Mouse (Mus musculus) E14TG2a.4 (cell line): ENCODE data around the gene Edrf1.

Source experiments
- H3K27me3 ChIP-seq: 2 replicates; pipeline ENCODE4 v1.6.1; 2014; ENCODE audit warnings: low read length, control low read depth; ENCODE audit not compliant: insufficient read depth
- H3K36me3 ChIP-seq: 2 replicates; pipeline ENCODE4 v1.6.1; 2014; ENCODE audit warnings: low read length, control low read depth; ENCODE audit not compliant: insufficient read depth
- H3K4me1 ChIP-seq: replicated peaks from 2 replicates; pipeline ENCODE4 v1.6.1; 2014; ENCODE audit warnings: low read depth, low read length, control low read depth
- H3K4me3 ChIP-seq: replicated peaks from 2 replicates; pipeline ENCODE4 v1.5.1; 2014; ENCODE audit warnings: mild to moderate bottlenecking, low read length
- H3K9me3 ChIP-seq: 2 replicates; pipeline ENCODE4 v1.6.1; 2014; ENCODE audit warnings: low read length, control low read depth
- CTCF ChIP-seq: conservative IDR thresholded peaks from 2 replicates; pipeline ENCODE4 v1.5.1; 2014; ENCODE audit warnings: low read length
- NANOG ChIP-seq: IDR thresholded peaks from 2 replicates; pipeline ENCODE4 v1.6.1; 2014; ENCODE audit warnings: borderline replicate concordance, low read length, mixed read lengths
- POU5F1 ChIP-seq: IDR thresholded peaks from 2 replicates; pipeline ENCODE4 v1.6.1; 2014; ENCODE audit warnings: low read length, borderline replicate concordance

Gene Edrf1

DNA sequence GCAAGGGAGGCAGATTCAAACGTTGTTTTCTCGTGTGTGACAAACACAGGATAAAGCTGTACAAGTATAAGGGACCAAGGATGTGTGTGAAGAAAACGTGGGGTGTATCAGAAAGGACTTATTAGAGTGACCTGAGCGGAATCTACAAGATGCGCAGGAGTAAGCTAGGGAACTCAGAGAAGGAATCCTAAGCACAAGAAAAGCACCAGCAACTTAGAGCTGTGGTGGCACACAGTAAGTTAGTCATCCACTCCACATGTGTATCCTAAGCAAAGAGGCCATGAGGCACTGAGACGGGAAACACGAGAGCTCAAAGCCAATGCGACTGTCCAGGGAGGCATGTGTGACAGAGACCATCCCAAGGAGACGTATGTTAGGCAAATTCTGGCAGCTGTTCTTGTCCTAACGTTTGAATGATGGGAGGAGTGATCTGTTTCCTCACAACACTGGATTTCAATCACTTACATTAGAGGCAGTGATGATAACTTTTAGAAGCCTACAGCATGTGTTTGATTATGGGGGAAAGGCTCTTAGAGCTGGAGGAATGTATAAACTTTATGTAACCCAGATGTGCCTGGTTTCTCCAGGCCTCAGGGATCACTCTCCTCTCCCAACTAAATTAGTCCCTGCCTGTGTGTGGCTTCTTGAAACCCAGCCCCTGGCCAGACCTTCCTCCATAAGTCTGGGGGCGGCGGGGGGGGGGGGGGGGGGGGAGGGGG, 2.3 kb upstream of the Edrf1 start:
- no peaks in the 10 kb centered on the region for H3K27me3 ChIP-seq
- H3K36me3 ChIP-seq: peaks cover 12% of the 10 kb centered on the region
- no peak for TF ChIP-seq CTCF
- no peak for TF ChIP-seq POU5F1
- TF ChIP-seq NANOG: no peak
- no peaks in the 10 kb centered on the region for H3K9me3 ChIP-seq
- no peak overlapping the region for H3K4me3 ChIP-seq
- H3K4me1 ChIP-seq: peaks cover 30% of the 10 kb centered on the region

DNA sequence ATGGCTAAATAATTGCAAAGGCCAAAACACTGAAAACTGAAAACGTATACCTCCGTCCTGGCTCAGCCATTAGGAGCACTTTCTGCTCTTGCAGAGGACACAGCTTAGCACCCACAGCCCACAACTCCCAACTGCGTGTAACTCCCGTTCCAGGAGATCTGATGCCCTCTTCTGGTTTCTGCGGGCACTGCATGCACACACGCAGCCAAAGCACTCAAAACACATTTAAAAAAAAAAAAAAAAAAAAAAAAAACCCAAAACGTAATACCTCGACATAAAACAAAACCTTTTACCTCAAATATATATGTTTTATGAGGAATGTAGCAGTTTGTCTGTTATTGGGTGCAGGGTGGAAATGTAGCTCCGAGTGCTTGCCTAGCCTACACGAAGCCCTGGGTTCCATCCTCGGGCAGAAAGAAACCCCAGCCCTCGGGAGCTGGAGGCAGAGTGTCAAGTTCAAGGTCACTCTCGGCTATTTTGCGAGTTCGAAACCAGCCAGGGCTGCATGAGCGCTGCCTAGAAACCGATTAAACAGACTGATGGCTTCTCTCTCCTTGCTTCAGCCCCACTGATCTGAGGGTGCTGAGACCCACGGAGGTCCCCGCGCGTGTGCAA, 498 bp upstream of the Edrf1 start:
- no peaks in the 10 kb centered on the region for H3K9me3 ChIP-seq
- peaks cover 30% of the 10 kb centered on the region for H3K36me3 ChIP-seq
- peak overlapping the region; percentile 96 for H3K4me3 ChIP-seq
- TF ChIP-seq CTCF (peak; percentile 78), NANOG (no peak)
- H3K4me1 ChIP-seq: peaks cover 30% of the 10 kb centered on the region
- no peaks in the 10 kb centered on the region for H3K27me3 ChIP-seq

DNA sequence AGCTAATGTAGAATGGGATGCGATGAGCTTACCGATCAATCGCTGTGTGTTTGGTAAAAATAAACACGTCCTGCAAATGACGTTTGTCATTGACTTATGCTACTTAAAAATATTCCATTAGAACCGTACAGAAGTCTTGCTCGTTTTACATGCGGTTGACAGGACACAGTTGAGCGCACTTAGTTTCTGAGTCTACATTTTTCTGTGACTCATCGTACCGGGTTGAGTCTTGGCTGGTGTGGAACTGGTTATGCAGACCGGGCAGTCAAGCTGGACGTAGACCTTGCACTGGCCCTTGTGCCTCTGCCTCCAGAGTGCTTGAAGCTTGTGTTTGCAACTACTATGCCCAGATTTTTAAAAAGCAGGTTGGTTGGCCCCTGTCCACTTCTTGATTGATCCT, 963 bp downstream of the Edrf1 start:
- H3K4me3 ChIP-seq: peak overlapping the region; percentile 96
- H3K27me3 ChIP-seq: no peaks in the 10 kb centered on the region
- H3K36me3 ChIP-seq: peaks cover 45% of the 10 kb centered on the region
- peaks cover 25% of the 10 kb centered on the region for H3K4me1 ChIP-seq
- no peaks in the 10 kb centered on the region for H3K9me3 ChIP-seq
- TF ChIP-seq POU5F1: no peak

DNA sequence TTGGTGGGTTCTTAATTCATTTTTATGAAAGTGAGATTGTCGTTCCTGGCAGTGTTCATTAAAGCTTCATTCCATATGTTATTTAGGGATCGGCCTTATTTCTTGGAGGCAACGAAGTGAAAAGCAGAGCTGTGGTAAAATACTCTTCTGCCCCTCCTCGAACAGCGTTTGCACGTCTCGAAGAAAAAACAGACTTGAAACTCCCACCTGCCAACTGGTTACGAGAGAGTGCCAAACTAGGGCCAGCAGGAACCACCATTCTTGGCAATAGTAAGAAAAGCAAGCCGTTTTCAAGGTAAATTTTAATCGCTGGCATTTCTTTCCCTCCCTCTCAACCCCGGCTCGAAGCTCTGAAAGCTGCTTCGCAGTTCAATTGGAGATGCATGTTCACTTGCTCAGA, 1.5 kb downstream of the Edrf1 start:
- Histone ChIP-seq H3K4me3 (peak overlapping the region; percentile 96), H3K27me3 (no peaks in the 10 kb centered on the region), H3K36me3 (peaks cover 50% of the 10 kb centered on the region), H3K9me3 (no peaks in the 10 kb centered on the region), H3K4me1 (peaks cover 25% of the 10 kb centered on the region)
- TF ChIP-seq POU5F1 (no peak), NANOG (no peak), CTCF (no peak)

DNA sequence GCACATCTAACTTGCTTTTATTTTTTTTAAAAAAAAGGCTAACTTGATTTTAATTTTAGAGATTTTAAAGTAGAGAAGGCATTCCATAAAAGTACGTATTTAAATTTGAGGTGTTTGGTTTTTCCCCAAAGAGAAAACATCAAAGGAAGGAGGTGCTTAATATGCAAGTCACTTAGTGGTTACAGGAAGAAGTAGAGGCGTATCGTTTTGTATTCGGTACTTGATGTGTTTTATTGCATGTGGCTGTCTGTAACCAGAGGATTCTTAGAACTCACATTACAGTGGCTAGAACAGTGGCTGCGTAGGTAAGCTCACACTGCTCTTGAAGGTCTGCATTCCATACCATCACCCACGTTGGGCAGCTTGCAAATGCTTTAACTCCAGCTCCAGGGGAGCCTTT, 8.4 kb downstream of the Edrf1 start:
- Histone ChIP-seq H3K27me3 (no peaks in the 10 kb centered on the region), H3K4me3 (no peak overlapping the region), H3K9me3 (no peaks in the 10 kb centered on the region), H3K4me1 (no peaks in the 10 kb centered on the region), H3K36me3 (peaks cover 100% of the 10 kb centered on the region)
- TF ChIP-seq CTCF: no peak
- TF ChIP-seq POU5F1: no peak
- no peak for TF ChIP-seq NANOG

DNA sequence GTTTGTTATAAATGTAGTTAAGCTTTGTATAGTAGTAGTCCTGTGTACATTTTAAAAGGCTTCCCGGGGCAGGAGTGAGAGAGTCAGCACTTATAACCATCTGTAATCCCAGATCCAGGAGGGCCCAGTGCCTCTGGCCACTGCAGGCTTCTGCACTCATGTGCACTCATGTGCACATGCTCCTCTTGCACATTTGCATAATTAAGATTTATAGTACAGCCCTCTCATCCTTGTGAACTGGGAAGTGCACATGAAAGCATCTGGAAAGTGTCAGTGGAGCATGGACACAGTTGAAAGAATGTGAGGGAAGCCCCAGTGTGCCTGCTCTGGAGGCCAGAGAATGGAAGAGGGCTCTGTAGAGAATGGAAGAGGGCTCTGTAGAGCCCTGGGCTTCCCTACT, 25.1 kb downstream of the Edrf1 start:
- Histone ChIP-seq H3K4me3 (no peak overlapping the region), H3K9me3 (no peaks in the 10 kb centered on the region), H3K27me3 (no peaks in the 10 kb centered on the region), H3K4me1 (no peaks in the 10 kb centered on the region), H3K36me3 (peaks cover 100% of the 10 kb centered on the region)
- TF ChIP-seq CTCF: no peak
- no peak for TF ChIP-seq POU5F1
- no peak for TF ChIP-seq NANOG

DNA sequence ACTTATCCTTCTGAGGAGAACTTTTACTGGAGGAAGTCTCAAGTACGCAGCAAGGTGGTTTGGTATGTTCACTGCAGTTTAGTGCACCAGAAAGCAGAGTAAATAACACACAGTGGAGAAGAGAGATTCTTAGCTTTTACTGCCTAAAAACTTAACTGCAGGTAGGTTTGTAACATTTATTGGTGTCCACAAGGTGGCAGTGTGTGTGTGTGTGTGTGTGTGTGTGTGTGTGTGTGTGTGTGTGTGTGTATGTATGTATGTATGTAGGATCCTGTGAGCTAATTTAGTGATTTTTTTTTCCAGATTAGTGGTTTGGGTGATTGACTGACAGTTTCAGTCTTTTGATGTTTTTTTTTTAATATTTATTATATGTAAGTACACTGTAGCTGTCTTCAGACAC, 31.7 kb downstream of the Edrf1 start:
- no peak for TF ChIP-seq POU5F1
- peak; percentile 15; the same call in 1 of the 2 replicates for TF ChIP-seq CTCF
- no peaks in the 10 kb centered on the region for H3K27me3 ChIP-seq
- H3K36me3 ChIP-seq: peaks cover 97% of the 10 kb centered on the region
- peaks cover 8% of the 10 kb centered on the region; the same call in 1 of the 2 replicates for H3K4me1 ChIP-seq
- H3K9me3 ChIP-seq: no peaks in the 10 kb centered on the region
- no peak overlapping the region for H3K4me3 ChIP-seq

DNA sequence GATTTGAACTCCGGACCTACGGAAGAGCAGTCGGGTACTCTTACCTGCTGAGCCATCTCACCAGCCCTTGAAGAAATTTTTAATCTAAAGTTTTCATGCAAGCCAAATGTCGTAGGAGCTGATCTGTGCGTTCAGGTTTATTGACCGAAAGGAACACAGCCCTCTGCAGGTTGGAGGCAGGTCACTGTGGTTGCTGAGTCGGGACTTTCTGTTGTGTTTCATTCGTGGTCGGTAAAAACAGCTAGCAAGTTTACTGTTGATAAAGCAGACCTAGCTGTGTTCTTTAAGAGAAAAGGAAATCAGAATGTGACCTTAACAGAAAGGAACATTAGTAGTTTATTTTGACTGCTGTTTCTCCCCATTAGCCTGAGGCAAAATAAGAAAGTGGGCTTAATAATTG, 32.6 kb downstream of the Edrf1 start:
- Histone ChIP-seq H3K4me3 (no peak overlapping the region), H3K4me1 (peaks cover 8% of the 10 kb centered on the region; the same call in 1 of the 2 replicates), H3K9me3 (no peaks in the 10 kb centered on the region), H3K27me3 (no peaks in the 10 kb centered on the region), H3K36me3 (peaks cover 94% of the 10 kb centered on the region)
- TF ChIP-seq CTCF: no peak
- TF ChIP-seq POU5F1: no peak

DNA sequence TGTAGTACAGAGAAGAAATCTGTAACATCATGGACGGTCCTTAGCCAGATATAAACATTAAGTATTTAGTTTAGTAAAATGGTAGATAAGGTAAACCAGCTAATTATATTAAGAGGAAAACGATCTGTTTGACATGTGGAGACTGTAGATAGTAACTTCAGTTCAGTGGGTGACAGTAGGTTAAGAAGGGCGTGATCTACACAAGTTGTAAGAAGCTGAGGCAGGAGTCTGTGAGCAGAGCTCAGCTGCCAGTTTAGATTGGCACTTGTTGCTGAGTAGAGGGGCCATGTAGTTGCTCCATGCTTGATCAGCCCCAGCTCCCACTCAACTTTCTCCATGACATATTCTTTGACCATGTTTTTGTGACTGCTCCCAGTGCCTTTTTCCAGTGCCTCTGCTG, 33.5 kb downstream of the Edrf1 start:
- no peak overlapping the region for H3K4me3 ChIP-seq
- no peaks in the 10 kb centered on the region for H3K9me3 ChIP-seq
- H3K27me3 ChIP-seq: no peaks in the 10 kb centered on the region
- peaks cover 15% of the 10 kb centered on the region for H3K4me1 ChIP-seq
- peaks cover 85% of the 10 kb centered on the region for H3K36me3 ChIP-seq
- TF ChIP-seq POU5F1 (no peak), NANOG (no peak), CTCF (no peak)
